Mouse (Mus musculus) limb, embryonic 11.5 days (tissue): ENCODE results near the gene Pawr. TPM values are rescaled to one million over a fixed set of nuclear protein-coding genes. Genes with fewer than 3 reads are reported as not detected.

Experiments used
- ATAC-seq: fragments of 200-750 bp; cut with Nextera tagmentation; 2 replicates; pipeline ENCODE4 v1.8.0; 2017; ENCODE audit warnings: low read depth; ENCODE audit not compliant: insufficient number of reproducible peaks, low FRiP score, low TSS enrichment
- DNase-seq: peaks from one replicate; pipeline ENCODE4 v3.0.0-alpha.2; 2015; ENCODE audit warnings: low spot score
- H3K27ac ChIP-seq: fragments of 300-500 bp; sonication (generic); replicated peaks from 2 replicates; pipeline ENCODE4 v1.5.1; 2014; ENCODE audit warnings: low read depth, mild to moderate bottlenecking, low read length
- H3K27me3 ChIP-seq: fragments of 300-500 bp; sonication (generic); 2 replicates; pipeline ENCODE4 v1.6.1; 2014; ENCODE audit warnings: mild to moderate bottlenecking, low read length, mixed read lengths; ENCODE audit not compliant: control insufficient read depth, insufficient read depth
- H3K36me3 ChIP-seq: fragments of 300-500 bp; sonication (generic); 2 replicates; pipeline ENCODE4 v1.6.1; 2014; ENCODE audit warnings: mild to moderate bottlenecking, low read length, moderate library complexity, mixed read lengths; ENCODE audit not compliant: control insufficient read depth, insufficient read depth
- H3K4me1 ChIP-seq: fragments of 300-500 bp; sonication (generic); 2 replicates; pipeline ENCODE4 v1.6.1; 2014; ENCODE audit warnings: low read length, mixed read lengths; ENCODE audit not compliant: control insufficient read depth, insufficient read depth
- H3K4me2 ChIP-seq: fragments of 300-500 bp; sonication (generic); 2 replicates; pipeline ENCODE4 v1.6.1; 2014; ENCODE audit warnings: low read depth, mild to moderate bottlenecking, moderate library complexity; ENCODE audit not compliant: severe bottlenecking
- H3K4me3 ChIP-seq: fragments of 300-500 bp; sonication (generic); 2 replicates; pipeline ENCODE4 v1.5.1; 2014; ENCODE audit warnings: low read depth, low read length
- H3K9ac ChIP-seq: fragments of 300-500 bp; sonication (generic); 2 replicates; pipeline ENCODE4 v1.6.1; 2014; ENCODE audit warnings: mild to moderate bottlenecking, low read length
- H3K9me3 ChIP-seq: fragments of 300-500 bp; sonication (generic); 2 replicates; pipeline ENCODE4 v1.6.1; 2016; ENCODE audit warnings: low read length; ENCODE audit not compliant: control insufficient read depth
- WGBS: fragments of 180-500 bp; shearing (Covaris S2); extraction: QIAGEN DNeasy Blood & Tissue Kit; methylation state at CpG from one replicate; pipeline ENCODE4 v1.1.7; 2014; 5-methylcytosine and 5-hydroxymethylcytosine counted together
- polyA plus RNA-seq: library from polyadenylated mRNA; unstranded; fragments of >200 nt; fragmentation: Nextera tagmentation; extraction: Ambion mirVana; gene quantifications from 2 replicates; pipeline ENCODE4 v1.2.1, GENCODE M21; 2014

Pawr gene
- polyA plus RNA-seq, 1 experiment from 2014 or later, result 4.9 TPM

DNA sequence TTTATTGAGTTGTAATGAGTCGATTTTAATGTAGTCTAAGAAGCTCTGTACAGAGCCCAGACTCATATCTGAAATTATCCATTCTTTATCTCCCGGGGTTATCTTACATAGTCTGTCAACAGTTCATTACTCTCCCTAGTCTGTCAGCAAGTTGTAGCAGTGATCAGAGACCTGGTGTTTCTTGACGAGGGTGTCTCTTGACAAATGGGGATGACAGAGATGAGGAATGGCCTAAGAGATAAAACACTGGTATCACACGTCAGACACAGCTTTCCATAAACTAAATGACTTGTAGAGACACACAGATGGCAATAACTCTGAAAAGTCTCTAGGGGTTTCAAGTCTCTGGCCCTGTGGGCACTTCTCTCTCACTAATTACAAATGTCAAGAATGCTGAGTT, 62.4 kb downstream of the Pawr start:
- Histone ChIP-seq H3K27me3 (no peaks in the 10 kb centered on the region), H3K4me1 (peaks cover 6% of the 10 kb centered on the region; the same call in 1 of the 2 replicates), H3K4me2 (no peak overlapping the region), H3K36me3 (no peaks in the 10 kb centered on the region), H3K9me3 (no peaks in the 10 kb centered on the region), H3K4me3 (no peak overlapping the region), H3K9ac (no peak overlapping the region), H3K27ac (no peak overlapping the region)
- WGBS, result 39% methylated on average over 4 of the region's 4 CpGs
- ATAC-seq, result no peak
- no peak for DNase-seq

DNA sequence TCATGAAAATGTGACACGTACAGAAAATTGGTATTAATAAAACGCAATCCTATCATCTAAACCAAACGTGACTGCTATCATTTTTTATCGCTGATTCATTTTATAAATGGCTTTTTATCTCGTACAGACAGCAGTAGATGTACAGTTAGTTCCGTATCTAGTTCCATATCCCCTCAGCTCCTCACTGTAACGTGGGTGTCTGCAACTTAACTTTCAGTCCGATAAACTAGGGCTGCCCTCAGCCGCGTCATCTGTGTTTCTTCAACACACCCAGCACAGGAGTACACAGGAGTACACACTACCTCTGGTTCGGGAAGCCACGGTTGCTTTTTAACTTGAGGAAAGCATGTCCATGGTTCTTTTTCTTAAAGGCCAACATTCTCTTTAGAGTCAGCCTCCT, 63.3 kb downstream of the Pawr start:
- H3K4me1 ChIP-seq, result no peaks in the 10 kb centered on the region
- H3K4me3 ChIP-seq, result no peak overlapping the region
- ATAC-seq (no peak), DNase-seq (no peak)
- no peak overlapping the region for H3K27ac ChIP-seq
- H3K27me3 ChIP-seq, result no peaks in the 10 kb centered on the region
- no peak overlapping the region for H3K4me2 ChIP-seq
- H3K9ac ChIP-seq, result no peak overlapping the region
- no peaks in the 10 kb centered on the region for H3K9me3 ChIP-seq
- no peaks in the 10 kb centered on the region for H3K36me3 ChIP-seq
- 93% methylated on average over 12 of the region's 12 CpGs for WGBS

DNA sequence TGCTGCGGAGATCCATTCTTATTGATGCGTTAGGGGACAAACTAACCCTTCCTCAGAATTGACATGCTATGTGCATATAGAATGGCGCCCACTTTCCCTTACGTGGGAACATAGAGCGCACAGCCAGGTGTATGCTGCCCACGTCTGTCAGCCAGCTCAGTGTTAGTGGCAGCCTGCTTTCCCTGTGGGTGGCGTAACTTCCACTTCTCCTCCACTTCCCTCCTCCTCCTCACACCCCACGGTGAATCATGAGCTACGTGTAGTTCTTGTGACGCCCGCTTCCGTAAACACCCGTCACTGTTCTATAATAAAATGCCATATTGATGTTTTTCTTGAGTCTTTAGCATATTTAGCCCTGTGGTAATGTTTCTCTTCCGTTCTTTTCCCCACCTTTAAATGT, 63.7 kb downstream of the Pawr start:
- no peak for ATAC-seq
- H3K36me3 ChIP-seq, result no peaks in the 10 kb centered on the region
- 89% methylated on average over 14 of the region's 14 CpGs for WGBS
- no peak overlapping the region for H3K9ac ChIP-seq
- no peaks in the 10 kb centered on the region for H3K27me3 ChIP-seq
- no peak overlapping the region for H3K4me2 ChIP-seq
- no peak for DNase-seq
- H3K4me1 ChIP-seq, result no peaks in the 10 kb centered on the region
- no peak overlapping the region for H3K4me3 ChIP-seq
- H3K27ac ChIP-seq, result no peak overlapping the region
- H3K9me3 ChIP-seq, result no peaks in the 10 kb centered on the region

DNA sequence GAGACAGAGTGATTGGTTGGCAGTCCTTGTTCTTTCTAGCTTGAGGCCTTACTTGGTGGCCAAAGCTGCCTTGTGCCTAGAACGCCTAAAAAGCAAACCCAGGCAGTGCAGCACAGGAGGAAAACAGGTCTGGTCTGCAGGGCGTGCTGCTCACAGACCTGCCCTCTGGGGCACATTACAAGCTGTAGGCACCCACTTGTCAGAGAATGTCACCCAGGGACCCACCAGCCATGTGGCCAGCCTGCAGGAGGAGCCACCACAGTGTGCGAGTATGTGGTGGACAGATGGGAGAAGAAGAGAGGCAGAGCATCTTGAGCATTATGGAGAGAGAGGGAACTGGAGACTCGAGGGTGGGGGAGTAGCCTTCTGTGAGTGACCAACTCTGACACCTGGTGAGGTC, 70.8 kb downstream of the Pawr start:
- ATAC-seq (no peak), DNase-seq (no peak)
- no peak overlapping the region for H3K9ac ChIP-seq
- H3K27me3 ChIP-seq, result no peaks in the 10 kb centered on the region
- H3K4me1 ChIP-seq, result peaks cover 3% of the 10 kb centered on the region; the same call in 1 of the 2 replicates
- no peak overlapping the region for H3K4me3 ChIP-seq
- H3K27ac ChIP-seq, result no peak overlapping the region
- H3K9me3 ChIP-seq, result no peaks in the 10 kb centered on the region
- WGBS, result 83% methylated on average over 4 of the region's 4 CpGs
- no peaks in the 10 kb centered on the region for H3K36me3 ChIP-seq
- no peak overlapping the region for H3K4me2 ChIP-seq

DNA sequence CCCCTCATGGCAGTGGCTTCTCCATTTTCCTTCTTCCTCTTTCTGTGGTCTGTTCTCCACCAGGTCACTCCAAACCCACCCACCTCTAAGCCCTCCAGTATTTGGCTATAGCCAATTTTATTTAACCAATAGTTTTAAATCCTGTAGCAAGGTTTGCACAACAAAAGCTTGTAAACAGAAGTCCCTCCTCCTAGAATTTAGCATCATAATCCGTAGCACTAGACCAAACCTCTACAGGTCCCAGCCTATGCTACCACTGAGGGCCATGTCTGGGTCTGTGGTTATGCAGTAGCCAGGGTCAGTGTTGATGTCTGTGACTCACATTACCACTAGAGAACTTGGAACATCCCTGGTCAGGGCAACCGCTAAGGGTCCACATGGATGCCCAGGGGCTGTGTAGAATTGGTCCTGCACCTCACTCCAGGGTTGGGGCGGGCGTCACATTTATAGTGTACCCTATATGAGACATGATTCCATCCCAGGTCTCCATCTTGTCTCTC, 71.5 kb downstream of the Pawr start:
- no peaks in the 10 kb centered on the region for H3K27me3 ChIP-seq
- H3K4me3 ChIP-seq, result no peak overlapping the region
- DNase-seq, result no peak
- ATAC-seq, result no peak
- no peaks in the 10 kb centered on the region for H3K9me3 ChIP-seq
- no peak overlapping the region for H3K4me2 ChIP-seq
- no peaks in the 10 kb centered on the region for H3K36me3 ChIP-seq
- WGBS, result 90% methylated on average over 4 of the region's 4 CpGs
- H3K9ac ChIP-seq, result no peak overlapping the region
- peaks cover 3% of the 10 kb centered on the region; the same call in 1 of the 2 replicates for H3K4me1 ChIP-seq
- H3K27ac ChIP-seq, result no peak overlapping the region

DNA sequence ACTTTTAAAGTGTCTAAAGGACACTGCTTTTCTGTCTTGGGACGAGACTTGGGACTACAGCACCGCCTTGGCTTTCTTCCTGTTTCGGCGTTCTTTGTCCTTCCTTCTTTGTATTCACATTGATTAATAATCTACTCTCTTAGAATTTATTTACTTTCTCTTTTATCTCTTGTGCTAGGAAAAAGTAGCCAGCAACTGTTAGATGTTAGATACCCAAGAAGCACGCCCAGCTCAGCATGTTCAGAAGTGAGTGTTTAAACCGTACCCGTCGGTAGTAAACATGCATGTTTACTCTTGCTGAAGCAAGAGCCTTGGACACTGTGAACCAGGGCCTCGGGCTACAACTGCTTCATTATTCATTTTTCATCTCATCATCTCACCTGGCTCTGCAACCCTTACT, 72.2 kb downstream of the Pawr start:
- Histone ChIP-seq H3K27ac (no peak overlapping the region), H3K4me1 (peaks cover 3% of the 10 kb centered on the region; the same call in 1 of the 2 replicates), H3K4me2 (no peak overlapping the region), H3K9me3 (no peaks in the 10 kb centered on the region), H3K36me3 (no peaks in the 10 kb centered on the region), H3K4me3 (no peak overlapping the region), H3K27me3 (no peaks in the 10 kb centered on the region), H3K9ac (no peak overlapping the region)
- DNase-seq (no peak), ATAC-seq (no peak)
- 89% methylated on average over 9 of the region's 9 CpGs for WGBS

DNA sequence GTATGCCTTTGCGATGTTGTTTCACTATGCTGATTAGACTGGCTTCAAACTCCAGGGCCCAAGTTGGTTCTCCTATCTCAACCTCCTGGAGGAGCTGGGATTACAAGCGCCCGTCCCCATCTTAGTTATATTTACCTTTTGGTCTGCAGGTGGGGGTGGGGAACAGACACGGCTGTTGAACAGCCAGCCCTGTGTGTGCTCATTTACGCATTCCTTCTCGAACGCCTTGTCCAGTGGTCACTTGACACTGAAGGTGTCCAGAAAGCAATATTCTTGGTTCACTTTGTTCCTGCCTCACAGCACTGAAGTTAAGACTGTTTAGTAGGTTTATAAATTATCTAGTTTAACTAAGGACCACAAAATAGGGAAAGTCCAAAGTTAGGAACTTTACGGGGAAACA, 73.2 kb downstream of the Pawr start:
- no peaks in the 10 kb centered on the region for H3K9me3 ChIP-seq
- 48% methylated on average over 8 of the region's 8 CpGs for WGBS
- no peaks in the 10 kb centered on the region; the same call in 1 of the 2 replicates for H3K36me3 ChIP-seq
- H3K4me3 ChIP-seq, result no peak overlapping the region
- no peak overlapping the region for H3K4me2 ChIP-seq
- H3K9ac ChIP-seq, result no peak overlapping the region
- H3K4me1 ChIP-seq, result peaks cover 3% of the 10 kb centered on the region; the same call in 1 of the 2 replicates
- H3K27ac ChIP-seq, result no peak overlapping the region
- no peaks in the 10 kb centered on the region for H3K27me3 ChIP-seq
- ATAC-seq (no peak), DNase-seq (no peak)

DNA sequence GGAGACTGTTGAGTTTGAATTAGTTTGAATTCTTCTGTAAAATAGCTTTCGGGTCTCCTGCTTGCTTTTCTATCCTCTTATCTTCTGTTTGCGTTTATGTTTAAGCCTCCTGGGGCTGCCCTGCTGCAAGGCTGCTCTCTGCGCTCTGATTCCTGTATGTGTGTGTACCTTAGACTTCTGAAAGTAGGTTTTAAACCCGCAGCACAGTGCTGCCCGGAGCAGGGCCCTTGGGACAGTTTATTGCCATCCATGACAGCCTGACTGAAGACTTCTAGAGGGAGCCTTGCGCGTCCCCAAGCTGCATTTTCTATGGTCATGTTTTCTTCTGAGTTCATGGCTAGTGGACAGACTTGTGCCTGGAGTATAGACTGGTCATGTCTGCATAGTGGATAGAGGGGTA, 74.0 kb downstream of the Pawr start:
- 58% methylated on average over 7 of the region's 7 CpGs for WGBS
- no peak overlapping the region for H3K4me3 ChIP-seq
- no peak overlapping the region for H3K4me2 ChIP-seq
- no peak for DNase-seq
- H3K4me1 ChIP-seq, result peaks cover 3% of the 10 kb centered on the region; the same call in 1 of the 2 replicates
- H3K36me3 ChIP-seq, result no peaks in the 10 kb centered on the region; the same call in 1 of the 2 replicates
- H3K27me3 ChIP-seq, result no peaks in the 10 kb centered on the region
- H3K9ac ChIP-seq, result no peak overlapping the region
- H3K27ac ChIP-seq, result no peak overlapping the region
- H3K9me3 ChIP-seq, result no peaks in the 10 kb centered on the region
- no peak for ATAC-seq
